Mouse (Mus musculus): Measurements from ENCODE around the gene Mob4. TPM values are rescaled to one million over a fixed set of nuclear protein-coding genes. Genes with fewer than 3 reads are reported as not detected.

Mob4 gene
- polyA plus RNA-seq, 1 experiment from 2014 or later, result 169 TPM

DNA sequence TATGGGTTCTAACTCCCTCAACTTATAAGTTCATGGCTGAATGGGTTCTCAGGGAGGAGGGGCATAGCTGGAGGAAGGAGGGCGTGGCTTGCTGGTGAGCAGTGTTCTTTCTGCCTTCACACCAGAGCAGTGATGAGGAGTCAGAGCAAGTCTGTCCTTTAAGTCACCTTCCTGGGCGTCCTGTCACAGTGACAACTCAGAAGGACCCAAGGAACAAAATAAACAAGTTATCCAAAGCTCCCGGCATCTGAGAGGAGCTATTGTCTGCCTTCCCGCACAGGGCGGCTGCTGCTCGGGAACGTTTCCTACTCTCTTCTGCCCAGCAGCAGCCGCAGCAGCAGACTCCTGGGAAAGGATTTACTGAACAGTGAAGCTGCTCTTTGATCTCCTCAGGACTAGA, 61.0 kb downstream of the Mob4 start:
- Histone ChIP-seq H3K4me3 (replicated peaks) (peak overlapping the region; percentile 26), H3K27ac (replicated peaks) (0 out of 2 replicates have a peak overlapping the region, but pooled peaks have one; percentile 29), H3K4me1 (peaks cover 9% of the 10 kb centered on the region; the same call in 1 of the 2 replicates), H3K9me3 (replicated peaks) (no peaks in the 10 kb centered on the region), H3K36me3 (no peaks in the 10 kb centered on the region), H3K9ac (replicated peaks) (no peak overlapping the region), H3K27me3 (replicated peaks) (no peaks in the 10 kb centered on the region), H3K4me2 (peak overlapping the region; percentile 49)
- peak; percentile 75; the same call in 1 of the 2 replicates for ATAC-seq (ENCODE audit: low FRiP score)
- WGBS, result 29% methylated on average over 8 of the region's 8 CpGs

DNA sequence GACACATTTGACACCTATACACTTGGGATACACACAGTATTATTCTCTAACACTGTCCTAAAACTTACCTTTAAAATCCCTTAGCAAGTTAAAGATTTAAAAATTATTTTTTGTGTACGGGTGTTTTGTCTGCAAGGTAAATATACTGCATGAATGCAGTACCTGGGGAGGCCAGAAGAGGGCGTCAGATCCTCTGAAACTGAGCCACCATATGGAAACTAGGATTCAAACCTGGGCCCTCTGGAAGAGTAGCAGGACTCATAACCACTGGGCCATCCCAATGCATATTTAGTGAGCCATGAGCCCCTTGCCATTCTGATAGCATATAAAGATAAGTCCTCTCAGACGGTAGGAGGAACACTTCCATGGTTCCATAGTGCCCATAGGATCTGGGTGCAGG, 61.8 kb downstream of the Mob4 start:
- WGBS, result 51% methylated on average over 3 of the region's 3 CpGs
- Histone ChIP-seq H3K9ac (replicated peaks) (no peak overlapping the region), H3K36me3 (no peaks in the 10 kb centered on the region), H3K4me1 (peaks cover 9% of the 10 kb centered on the region; the same call in 1 of the 2 replicates), H3K27me3 (replicated peaks) (no peaks in the 10 kb centered on the region), H3K9me3 (replicated peaks) (no peaks in the 10 kb centered on the region), H3K4me2 (no peak overlapping the region), H3K4me3 (replicated peaks) (no peak overlapping the region), H3K27ac (replicated peaks) (no peak overlapping the region; the same call in 1 of the 2 replicates)
- no peak for ATAC-seq (ENCODE audit: low FRiP score)

DNA sequence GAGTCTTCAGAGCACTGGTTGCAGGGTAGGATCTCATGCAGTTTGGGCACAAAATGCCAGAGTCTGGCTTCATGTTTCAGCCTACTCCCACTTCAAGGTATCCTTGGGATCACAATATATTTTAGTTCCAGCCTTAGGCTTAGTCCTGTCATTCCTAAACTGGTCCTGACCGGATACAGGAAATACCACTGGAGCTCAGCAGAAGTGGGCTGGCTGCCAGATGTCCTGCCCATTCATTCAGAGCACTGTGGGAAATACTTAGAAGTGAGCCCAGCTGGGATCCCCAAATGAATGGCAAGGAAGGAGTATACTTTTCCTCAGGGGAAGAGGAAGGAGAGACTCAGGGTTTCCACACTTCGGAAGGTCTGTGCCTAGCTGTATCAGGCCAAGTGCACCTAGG, 62.3 kb downstream of the Mob4 start:
- WGBS, result 35% methylated on average over 2 of the region's 2 CpGs
- H3K4me3 ChIP-seq (replicated peaks), result no peak overlapping the region
- H3K27me3 ChIP-seq (replicated peaks), result no peaks in the 10 kb centered on the region
- H3K4me1 ChIP-seq, result peaks cover 9% of the 10 kb centered on the region; the same call in 1 of the 2 replicates
- no peak for ATAC-seq (ENCODE audit: low FRiP score)
- H3K36me3 ChIP-seq, result no peaks in the 10 kb centered on the region
- H3K27ac ChIP-seq (replicated peaks), result no peak overlapping the region; the same call in 1 of the 2 replicates
- no peak overlapping the region for H3K9ac ChIP-seq (replicated peaks)
- no peaks in the 10 kb centered on the region for H3K9me3 ChIP-seq (replicated peaks)
- H3K4me2 ChIP-seq, result no peak overlapping the region

DNA sequence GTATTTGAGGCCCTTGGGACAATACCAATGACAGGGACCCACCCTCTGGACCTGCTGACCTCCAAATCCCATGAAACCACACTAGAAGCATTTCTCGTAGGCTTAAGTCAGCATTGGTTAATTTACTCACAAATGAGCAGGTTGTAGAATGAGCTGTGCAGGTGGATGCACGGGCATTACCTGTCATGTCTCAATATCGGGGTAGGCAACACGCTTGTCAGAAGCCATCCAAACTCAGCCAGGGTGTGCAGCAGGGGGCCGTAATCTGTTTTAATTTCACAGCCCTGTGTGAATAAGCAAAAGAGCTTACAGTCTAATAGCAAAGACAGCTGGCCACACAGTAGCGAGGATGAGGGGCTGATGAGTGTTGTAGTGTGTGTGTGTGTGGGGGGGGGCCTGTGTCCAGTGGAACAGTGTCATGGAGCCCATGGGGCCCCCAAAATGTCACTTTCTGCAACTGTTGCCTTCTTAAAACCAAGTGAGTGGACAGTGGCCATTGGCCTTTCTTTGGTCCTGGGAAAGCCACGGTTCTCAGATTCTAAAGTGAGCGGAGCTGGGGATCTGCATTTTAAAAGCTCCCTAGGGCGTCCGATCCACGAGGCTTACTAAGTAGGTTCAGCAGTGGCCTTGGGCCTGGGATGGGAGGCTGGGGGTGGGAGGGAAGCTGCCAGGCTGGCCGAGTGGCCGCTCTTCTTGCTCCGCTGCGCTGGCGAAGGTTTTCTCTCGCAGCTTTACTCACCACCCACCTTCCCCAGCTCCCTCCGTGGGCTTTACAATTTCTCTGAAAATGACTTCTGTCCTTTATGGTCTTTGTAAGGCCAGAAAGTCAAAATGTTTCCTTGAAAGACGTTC, 63.3 kb downstream of the Mob4 start:
- Histone ChIP-seq H3K4me3 (replicated peaks) (no peak overlapping the region), H3K4me2 (peak overlapping the region; percentile 34)
- ATAC-seq (ENCODE audit: low FRiP score), result no peak

DNA sequence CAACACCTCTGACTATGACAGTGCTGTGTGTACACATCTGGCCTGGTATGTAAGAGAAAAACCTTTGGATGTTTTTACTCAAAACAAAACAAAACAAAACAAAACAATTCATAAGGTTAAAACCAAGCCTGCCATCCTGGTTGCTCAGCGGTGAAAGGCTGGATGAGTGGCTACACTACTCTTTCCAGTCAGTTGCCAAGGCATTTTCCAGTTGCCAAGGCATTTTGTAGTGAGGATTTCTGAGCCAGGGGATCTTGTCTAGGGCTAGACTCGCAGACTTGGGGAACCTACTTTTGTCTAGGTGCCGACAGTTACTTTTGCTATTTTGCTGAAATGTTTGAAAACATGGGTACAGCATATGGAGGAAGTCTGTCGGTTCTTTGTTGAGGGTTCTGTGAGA, 64.0 kb downstream of the Mob4 start:
- H3K4me2 ChIP-seq, result no peak overlapping the region

More for the DNA sequence above, 63.3 kb downstream of the Mob4 start:
- Histone ChIP-seq H3K27ac (replicated peaks) (no peak overlapping the region), H3K9me3 (replicated peaks) (no peaks in the 10 kb centered on the region), H3K9ac (replicated peaks) (no peak overlapping the region), H3K4me1 (peaks cover 9% of the 10 kb centered on the region; the same call in 1 of the 2 replicates), H3K36me3 (no peaks in the 10 kb centered on the region), H3K27me3 (replicated peaks) (no peaks in the 10 kb centered on the region)
- whole genome bisulfite sequencing, result 33% methylated on average over 19 of the region's 19 CpGs

DNA sequence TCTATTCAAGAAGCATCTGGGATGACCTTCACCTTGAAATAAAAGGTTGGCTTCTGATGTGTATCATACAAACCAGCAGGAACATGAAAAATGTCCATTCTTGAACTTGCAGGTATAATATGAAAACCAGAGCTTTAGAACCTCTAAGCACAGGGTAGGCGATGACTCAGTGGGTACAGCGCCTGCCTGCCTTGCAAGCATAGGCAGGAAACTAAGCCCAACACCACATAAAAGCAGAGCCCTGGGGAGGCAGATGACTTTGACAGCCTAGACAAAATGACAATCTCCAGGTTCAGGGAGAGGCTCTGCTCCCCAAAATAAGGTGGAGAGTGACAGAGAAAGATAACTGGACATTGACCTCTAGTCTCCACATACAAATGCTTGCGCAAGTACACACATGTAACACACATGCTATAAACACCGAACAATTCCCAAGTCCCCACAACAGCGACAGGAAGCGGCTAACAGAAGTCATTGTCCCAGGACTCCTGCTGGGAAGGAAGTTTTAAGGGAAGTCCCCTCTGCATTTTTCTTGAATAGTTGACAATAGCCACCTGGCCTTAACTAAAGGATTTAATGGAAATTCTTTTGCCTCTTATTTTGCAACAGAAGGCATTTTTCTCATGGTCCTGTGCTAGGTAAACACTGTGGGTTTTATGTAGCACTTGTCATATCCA, 65.4 kb downstream of the Mob4 start:
- no peaks in the 10 kb centered on the region for H3K27me3 ChIP-seq (replicated peaks)
- no peak overlapping the region for H3K9ac ChIP-seq (replicated peaks)
- no peak overlapping the region for H3K4me2 ChIP-seq
- H3K9me3 ChIP-seq (replicated peaks), result no peaks in the 10 kb centered on the region
- 51% methylated on average over 6 of the region's 6 CpGs for WGBS
- ATAC-seq (ENCODE audit: low FRiP score), result no peak
- H3K4me1 ChIP-seq, result peaks cover 9% of the 10 kb centered on the region; the same call in 1 of the 2 replicates
- H3K36me3 ChIP-seq, result no peaks in the 10 kb centered on the region
- H3K27ac ChIP-seq (replicated peaks), result no peak overlapping the region
- no peak overlapping the region for H3K4me3 ChIP-seq (replicated peaks)

More for the DNA sequence above, 64.0 kb downstream of the Mob4 start:
- Histone ChIP-seq H3K9ac (replicated peaks) (no peak overlapping the region), H3K36me3 (no peaks in the 10 kb centered on the region), H3K9me3 (replicated peaks) (no peaks in the 10 kb centered on the region), H3K27ac (replicated peaks) (no peak overlapping the region), H3K4me3 (replicated peaks) (no peak overlapping the region), H3K4me1 (peaks cover 9% of the 10 kb centered on the region; the same call in 1 of the 2 replicates), H3K27me3 (replicated peaks) (no peaks in the 10 kb centered on the region)
- 64% methylated on average over 4 of the region's 4 CpGs for WGBS
- ATAC-seq (ENCODE audit: low FRiP score), result no peak

DNA sequence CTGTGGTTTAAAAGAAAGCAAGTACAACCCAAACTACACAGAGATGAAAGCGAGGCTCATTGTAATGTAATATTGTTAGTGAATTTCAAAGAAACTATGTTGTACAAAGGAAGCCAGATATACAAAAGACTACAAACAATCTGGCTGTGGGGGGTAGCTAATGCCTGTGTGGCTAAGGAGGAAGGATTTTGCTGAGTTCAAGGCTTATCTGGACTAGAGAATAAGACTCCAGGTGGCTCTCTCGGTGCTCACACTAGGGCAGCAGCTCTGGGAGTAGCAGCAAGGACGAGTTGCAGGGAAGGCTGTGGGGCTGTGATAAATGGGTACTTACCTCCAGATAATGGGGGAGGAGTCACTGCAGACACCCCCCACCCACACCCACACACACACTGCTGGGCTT, 67.7 kb downstream of the Mob4 start:
- Histone ChIP-seq H3K36me3 (no peaks in the 10 kb centered on the region), H3K27me3 (replicated peaks) (no peaks in the 10 kb centered on the region), H3K27ac (replicated peaks) (no peak overlapping the region), H3K4me2 (no peak overlapping the region), H3K9me3 (replicated peaks) (no peaks in the 10 kb centered on the region), H3K9ac (replicated peaks) (no peak overlapping the region), H3K4me3 (replicated peaks) (no peak overlapping the region), H3K4me1 (peaks cover 15% of the 10 kb centered on the region; the same call in 1 of the 2 replicates)
- ATAC-seq (ENCODE audit: low FRiP score), result no peak
- 23% methylated on average over 3 of the region's 3 CpGs for WGBS

DNA sequence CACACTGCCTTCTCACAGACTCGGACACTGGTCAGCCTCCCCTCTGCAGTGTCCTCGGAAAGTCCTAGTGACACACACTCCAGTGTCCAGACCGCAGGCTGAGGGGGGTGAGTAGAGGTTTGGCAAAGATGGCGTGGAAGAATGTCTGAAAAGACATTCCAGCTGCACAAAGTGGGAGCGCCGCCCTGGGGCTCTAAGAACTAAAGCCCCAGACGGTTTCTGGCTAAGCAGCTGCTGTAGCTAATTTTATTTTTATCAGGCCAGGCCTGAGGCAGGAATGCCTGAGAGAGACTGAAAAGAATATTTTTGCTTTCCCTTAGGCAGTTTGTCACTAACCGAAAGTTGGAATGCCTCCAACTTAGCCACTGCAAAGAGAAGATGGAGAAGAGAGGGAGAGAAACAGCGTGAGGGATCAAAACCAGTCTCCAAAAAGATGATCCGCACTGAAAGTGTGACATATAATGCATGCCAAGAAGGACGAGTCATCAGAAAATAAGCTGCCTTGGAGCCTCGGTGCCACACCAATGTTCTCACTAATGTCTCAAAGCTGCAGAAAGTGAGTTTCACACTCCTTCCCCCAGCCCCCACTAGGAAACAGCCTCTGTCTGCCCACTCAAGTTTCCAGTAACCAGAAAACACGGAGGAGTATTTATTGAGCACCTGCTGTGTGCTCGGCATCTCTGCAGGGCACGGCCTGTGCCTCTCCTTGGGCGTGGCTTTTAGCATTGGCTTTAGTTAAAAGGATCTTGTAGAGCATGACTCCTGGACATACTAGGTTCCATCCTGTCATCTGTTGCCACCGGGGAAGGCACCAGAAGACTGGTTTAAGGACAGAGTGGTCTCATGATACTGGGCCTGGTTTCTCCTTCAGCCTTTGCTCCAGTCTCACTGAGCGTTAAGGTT, 71.1 kb downstream of the Mob4 start:
- peaks cover 6% of the 10 kb centered on the region; the same call in 1 of the 2 replicates for H3K4me1 ChIP-seq
- 0 out of 2 replicates have a peak, but pooled peaks have one; percentile 36 for ATAC-seq (ENCODE audit: low FRiP score)
- no peaks in the 10 kb centered on the region for H3K36me3 ChIP-seq
- no peaks in the 10 kb centered on the region for H3K27me3 ChIP-seq (replicated peaks)
- H3K4me3 ChIP-seq (replicated peaks), result no peak overlapping the region
- H3K4me2 ChIP-seq, result no peak overlapping the region
- H3K27ac ChIP-seq (replicated peaks), result peak overlapping the region; percentile 58
- H3K9ac ChIP-seq (replicated peaks), result no peak overlapping the region
- no peaks in the 10 kb centered on the region for H3K9me3 ChIP-seq (replicated peaks)
- 63% methylated on average over 18 of the region's 18 CpGs for whole genome bisulfite sequencing

Other genes with a start within 250 kb of the Mob4 start
- 21.4 and 23.1 TPM in 2 replicates for gene Ankrd44, start 204.8 kb upstream of the Mob4 start, polyA plus RNA-seq (2015; fragmentation: Nextera tagmentation; extraction: Ambion mirVana)
- gene Sf3b1, start 103.8 kb upstream of the Mob4 start, polyA plus RNA-seq (2015; fragmentation: Nextera tagmentation; extraction: Ambion mirVana), result 258 and 272 TPM in 2 replicates
- 24.4 and 28.4 TPM in 2 replicates for gene Coq10b, start 78.5 kb upstream of the Mob4 start, polyA plus RNA-seq (2015; fragmentation: Nextera tagmentation; extraction: Ambion mirVana)
- 253 and 287 TPM in 2 replicates for gene Hspe1, start 43.1 kb upstream of the Mob4 start, polyA plus RNA-seq (2015; fragmentation: Nextera tagmentation; extraction: Ambion mirVana)
- gene Hspd1, start 43.0 kb upstream of the Mob4 start, polyA plus RNA-seq (2015; fragmentation: Nextera tagmentation; extraction: Ambion mirVana), result 280 and 346 TPM in 2 replicates
- gene Rftn2, start 95.6 kb downstream of the Mob4 start, polyA plus RNA-seq (2015; fragmentation: Nextera tagmentation; extraction: Ambion mirVana), result 9.7 and 9.9 TPM in 2 replicates
- 2.4 and 2.5 TPM in 2 replicates for gene Mars2, start 105.9 kb downstream of the Mob4 start, polyA plus RNA-seq (2015; fragmentation: Nextera tagmentation; extraction: Ambion mirVana)
- gene Boll, start 232.2 kb downstream of the Mob4 start, polyA plus RNA-seq (2015; fragmentation: Nextera tagmentation; extraction: Ambion mirVana), result 0.10 and 0.29 TPM in 2 replicates

Data from neural tube, embryonic 15.5 days (tissue).